Mouse (Mus musculus) heart, adult 2 months (tissue): ENCODE measurements at regions not wholly inside any gene's neighbourhood (a gene's known extent, or its start where the extent isn't known, plus 50 kb on each side); places are given as distances from the start of the nearest gene placed in this dataset.

Experiments
- CTCF ChIP-seq: fragments of 200-600 bp; IDR thresholded peaks from 2 replicates; pipeline ENCODE4 v1.8.1; 2022; ENCODE audit warnings: antibody characterized with exemption, mild to moderate bottlenecking, moderate library complexity
- POLR2A ChIP-seq: fragments of 200-500 bp; IDR thresholded peaks from 2 replicates; pipeline ENCODE4 v1.6.1; 2011; ENCODE audit warnings: mild to moderate bottlenecking, low read depth, low read length, control low read depth; ENCODE audit not compliant: insufficient read depth

GRCm38 (mm10) chr15:85661771-85662170, 73.0 kb upstream of the Ppara start:
- no peak for TF ChIP-seq CTCF
- TF ChIP-seq POLR2A, result no peak
